Mouse (Mus musculus) C2C12 (cell line): Measurements from ENCODE around the gene Ubtf. TPM values are rescaled to one million over a fixed set of nuclear protein-coding genes. Genes with fewer than 3 reads are reported as not detected.

Experiments
- H3K27me3 ChIP-seq: one replicate; pipeline ENCODE4 v1.6.1; 2011; ENCODE audit not compliant: control insufficient read depth, insufficient read depth, insufficient read length
- H3K36me3 ChIP-seq: one replicate; pipeline ENCODE4 v1.6.1; 2011; ENCODE audit not compliant: control insufficient read depth, insufficient read depth
- H3K4me3 ChIP-seq: one replicate; pipeline ENCODE4 v1.5.1; 2011; ENCODE audit warnings: mild to moderate bottlenecking, control low read depth; ENCODE audit not compliant: poor library complexity, insufficient read depth, severe bottlenecking
- H3K79me2 ChIP-seq: one replicate; pipeline ENCODE4 v1.6.1; 2011; ENCODE audit not compliant: control insufficient read depth, insufficient read depth
- H3K79me3 ChIP-seq: one replicate; pipeline ENCODE4 v1.6.1; 2011; ENCODE audit warnings: low read depth, control low read depth
- H3ac ChIP-seq: one replicate; pipeline ENCODE3; 2011; ENCODE audit warnings: low read depth; ENCODE audit not compliant: control insufficient read depth, insufficient read length
- CEBPB ChIP-seq: IDR thresholded peaks from one replicate; pipeline ENCODE4 v1.6.1; 2011; ENCODE audit warnings: low read depth, mild to moderate bottlenecking, control low read depth, moderate library complexity
- CTCF ChIP-seq: IDR thresholded peaks from one replicate; pipeline ENCODE4 v1.5.1; 2011; ENCODE audit not compliant: control insufficient read depth, insufficient read depth, insufficient read length
- FOSL1 ChIP-seq: IDR thresholded peaks from one replicate; pipeline ENCODE4 v1.8.0; 2011; ENCODE audit warnings: mild to moderate bottlenecking, low read length; ENCODE audit not compliant: poor library complexity, insufficient read depth, severe bottlenecking
- MAX ChIP-seq: IDR thresholded peaks from one replicate; pipeline ENCODE4 v1.6.1; 2011; ENCODE audit warnings: mild to moderate bottlenecking, control low read depth
- MYOD1 ChIP-seq: IDR thresholded peaks from one replicate; pipeline ENCODE4 v1.6.1; 2011; ENCODE audit warnings: low read depth; ENCODE audit not compliant: control insufficient read depth, insufficient read length
- MYOG ChIP-seq: IDR thresholded peaks from one replicate; pipeline ENCODE4 v1.6.1; 2011; ENCODE audit not compliant: control insufficient read depth, insufficient read length; ENCODE audit errors: extremely low read depth
- USF1 ChIP-seq: IDR thresholded peaks from one replicate; pipeline ENCODE4 v1.6.1; 2011; ENCODE audit warnings: low read depth, mild to moderate bottlenecking, control low read depth, moderate library complexity
- polyA plus RNA-seq: library from polyadenylated mRNA; unstranded; fragments of >200 nt; fragmentation: generic; extraction: Trizol; gene quantifications from one replicate; pipeline ENCODE4 v1.2.1, GENCODE M21; 2012; ENCODE audit warnings: missing spikeins

Gene Ubtf
- polyA plus RNA-seq, 1 experiment: 70.2 TPM

- no peaks in the 10 kb centered on the region for H3K27me3 ChIP-seq
- peaks cover 13% of the 10 kb centered on the region for H3K36me3 ChIP-seq
- H3K79me3 ChIP-seq: no peaks in the 10 kb centered on the region
- no peaks in the 10 kb centered on the region for H3K79me2 ChIP-seq
- TF ChIP-seq FOSL1: no peak
- TF ChIP-seq CEBPB: no peak
- no peak for TF ChIP-seq MYOD1
- no peak for TF ChIP-seq MYOG
- TF ChIP-seq CTCF: no peak
- TF ChIP-seq MAX: no peak
- no peak for TF ChIP-seq USF1
- H3K4me3 ChIP-seq: no peak overlapping the region
- H3ac ChIP-seq: no peak overlapping the region
Measured at GRCm38 (mm10) chr11:102265816-102266215, 53.7 kb downstream of the Ubtf start.

DNA sequence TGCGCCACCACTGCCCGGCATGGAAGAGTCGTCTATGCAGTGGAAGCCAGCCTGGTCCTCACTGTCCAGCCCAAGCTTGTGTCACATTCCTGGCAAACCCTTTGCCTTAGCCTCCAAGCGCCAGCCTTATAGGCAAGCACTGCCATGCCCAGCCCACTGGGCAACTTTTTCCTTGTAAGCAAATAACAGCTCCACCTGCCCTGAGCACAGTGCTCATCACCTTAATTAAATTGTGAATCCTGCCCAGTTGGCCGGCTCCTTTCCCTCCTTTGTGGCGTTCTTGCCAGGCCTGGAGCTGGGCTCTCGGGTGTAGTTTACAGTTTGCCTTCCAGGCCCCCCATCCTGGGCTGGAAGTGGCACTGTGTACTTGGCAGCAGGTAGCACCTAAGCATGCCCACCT is 56.3 kb downstream of the Ubtf start:
- H3K79me2 ChIP-seq: no peaks in the 10 kb centered on the region
- no peaks in the 10 kb centered on the region for H3K27me3 ChIP-seq
- no peaks in the 10 kb centered on the region for H3K79me3 ChIP-seq
- no peak overlapping the region for H3K4me3 ChIP-seq
- no peak for TF ChIP-seq FOSL1
- no peak for TF ChIP-seq MAX
- no peak for TF ChIP-seq MYOG
- no peak for TF ChIP-seq CEBPB
- TF ChIP-seq CTCF: no peak
- TF ChIP-seq MYOD1: no peak
- TF ChIP-seq USF1: no peak
- H3K36me3 ChIP-seq: peaks cover 30% of the 10 kb centered on the region
- H3ac ChIP-seq: no peak overlapping the region

DNA sequence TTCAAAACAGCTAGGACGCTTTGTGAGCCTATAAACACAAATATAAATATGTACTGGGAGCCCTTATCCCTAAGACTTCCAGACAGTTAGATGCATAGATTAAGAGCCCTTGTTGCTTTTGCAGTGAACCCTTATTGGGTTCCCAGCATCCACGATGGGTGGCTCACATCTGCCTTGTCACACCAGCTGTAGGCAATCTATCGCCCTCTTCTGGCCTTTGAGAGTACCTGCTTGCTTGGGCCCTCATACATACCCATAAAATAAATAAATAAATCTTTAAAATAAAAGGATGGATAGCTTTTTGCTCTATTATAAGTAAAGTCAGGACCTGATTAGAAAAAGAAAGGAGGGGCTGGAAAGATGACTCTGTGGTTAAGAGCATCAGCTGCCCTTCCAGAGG is 61.0 kb downstream of the Ubtf start:
- Histone ChIP-seq H3K4me3 (no peak overlapping the region), H3K79me2 (no peaks in the 10 kb centered on the region), H3K36me3 (peaks cover 61% of the 10 kb centered on the region), H3ac (no peak overlapping the region), H3K79me3 (no peaks in the 10 kb centered on the region), H3K27me3 (no peaks in the 10 kb centered on the region)
- no peak for TF ChIP-seq MYOG
- TF ChIP-seq USF1: no peak
- TF ChIP-seq FOSL1: no peak
- TF ChIP-seq MAX: no peak
- TF ChIP-seq CTCF: no peak
- TF ChIP-seq CEBPB: no peak
- TF ChIP-seq MYOD1: no peak

GRCm38 (mm10) chr11:102258095-102258494 is 61.4 kb downstream of the Ubtf start:
- Histone ChIP-seq H3K4me3 (no peak overlapping the region), H3K27me3 (no peaks in the 10 kb centered on the region), H3ac (no peak overlapping the region), H3K79me3 (no peaks in the 10 kb centered on the region), H3K36me3 (peaks cover 65% of the 10 kb centered on the region), H3K79me2 (no peaks in the 10 kb centered on the region)
- TF ChIP-seq MAX (no peak), CTCF (no peak), USF1 (no peak), MYOD1 (no peak), FOSL1 (no peak), CEBPB (no peak), MYOG (no peak)

DNA sequence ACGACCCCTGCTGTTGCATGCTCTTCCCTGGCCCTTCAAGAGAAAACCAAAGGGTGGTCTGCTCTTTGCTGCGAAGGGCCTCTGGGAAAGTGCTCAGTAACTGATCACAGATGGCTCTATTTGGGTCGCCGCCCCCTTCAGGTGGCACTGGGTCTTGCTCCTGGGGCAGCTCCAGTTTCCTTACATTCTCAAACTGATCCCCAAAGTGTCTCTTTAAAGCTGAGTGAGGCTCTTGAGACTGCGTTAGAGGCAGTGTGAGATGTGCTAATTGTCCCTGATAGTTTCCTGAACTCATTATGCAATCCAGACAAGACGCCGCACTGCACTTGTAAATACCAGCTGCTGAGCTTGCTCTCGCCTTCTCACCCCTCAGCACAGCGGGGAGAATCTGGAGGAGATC is 62.0 kb downstream of the Ubtf start:
- H3K36me3 ChIP-seq: peaks cover 67% of the 10 kb centered on the region
- no peak overlapping the region for H3ac ChIP-seq
- H3K79me3 ChIP-seq: no peaks in the 10 kb centered on the region
- no peaks in the 10 kb centered on the region for H3K27me3 ChIP-seq
- no peak for TF ChIP-seq MYOG
- TF ChIP-seq CTCF: no peak
- TF ChIP-seq MAX: no peak
- TF ChIP-seq CEBPB: no peak
- TF ChIP-seq FOSL1: no peak
- no peak for TF ChIP-seq MYOD1
- no peak for TF ChIP-seq USF1
- H3K79me2 ChIP-seq: no peaks in the 10 kb centered on the region
- no peak overlapping the region for H3K4me3 ChIP-seq

Other genes starting within 250 kb of the Ubtf start
- 1.7 TPM for gene Mpp2, start 231.2 kb downstream of the Ubtf start, polyA plus RNA-seq
- not detected for gene Ppy, start 218.4 kb downstream of the Ubtf start, polyA plus RNA-seq
- gene Pyy, start 211.9 kb downstream of the Ubtf start, polyA plus RNA-seq: not detected
- not detected for gene Nags, start 174.2 kb downstream of the Ubtf start, polyA plus RNA-seq
- 25.1 TPM for gene Tmem101, start 163.3 kb downstream of the Ubtf start, polyA plus RNA-seq
- 43.0 TPM for gene Lsm12, start 134.4 kb downstream of the Ubtf start, polyA plus RNA-seq
- 40.4 TPM for gene G6pc3, start 130.1 kb downstream of the Ubtf start, polyA plus RNA-seq
- gene Hdac5, start 89.6 kb downstream of the Ubtf start, polyA plus RNA-seq: 74.9 TPM
- 12.0 TPM for gene BC030867, start 70.9 kb downstream of the Ubtf start, polyA plus RNA-seq
- not detected for gene Asb16, start 51.0 kb downstream of the Ubtf start, polyA plus RNA-seq
- 25.2 TPM for gene Tmub2, start 34.8 kb downstream of the Ubtf start, polyA plus RNA-seq
- gene Atxn7l3, start 23.1 kb downstream of the Ubtf start, polyA plus RNA-seq: 33.9 TPM
- gene Slc4a1, start 46.5 kb upstream of the Ubtf start, polyA plus RNA-seq: not detected
- 2.2 TPM for gene Rundc3a, start 73.7 kb upstream of the Ubtf start, polyA plus RNA-seq
- 174 TPM for gene Slc25a39, start 88.2 kb upstream of the Ubtf start, polyA plus RNA-seq
- 79.1 TPM for gene Grn, start 110.6 kb upstream of the Ubtf start, polyA plus RNA-seq
- gene Fam171a2, start 127.9 kb upstream of the Ubtf start, polyA plus RNA-seq: 6.3 TPM
- gene Itga2b, start 150.4 kb upstream of the Ubtf start, polyA plus RNA-seq: 1.3 TPM
- gene Gpatch8, start 236.7 kb upstream of the Ubtf start, polyA plus RNA-seq: 7.3 TPM